Mouse (Mus musculus): Measurements from ENCODE around the gene Elfn2. TPM values are rescaled to one million over a fixed set of nuclear protein-coding genes. Genes with fewer than 3 reads are reported as not detected.

Elfn2 gene
- polyA plus RNA-seq, 1 experiment from 2014 or later: 0.17 TPM

- Histone ChIP-seq H3K36me3 (ENCODE audit: control insufficient read depth, insufficient read depth) (no peaks in the 10 kb centered on the region), H3K9me3 (ENCODE audit: control insufficient read depth) (no peaks in the 10 kb centered on the region), H3K27ac (ENCODE audit: low read depth, low read length) (no peak overlapping the region), H3K9ac (ENCODE audit: low read depth, low read length) (no peak overlapping the region), H3K4me3 (ENCODE audit: low read depth, low read length) (no peak overlapping the region), H3K4me2 (replicated peaks; ENCODE audit: low read depth) (no peak overlapping the region), H3K4me1 (replicated peaks; ENCODE audit: control insufficient read depth, insufficient read depth, low read length) (no peaks in the 10 kb centered on the region), H3K27me3 (replicated peaks; ENCODE audit: control insufficient read depth, insufficient read depth, low read length) (peaks cover 35% of the 10 kb centered on the region)
- 64% methylated on average over 6 of the region's 6 CpGs for WGBS
- ATAC-seq: no peak
- no peak for TF ChIP-seq CTCF (IDR thresholded peaks at IDR 0.05; ENCODE audit: low read depth)
Observed at GRCm38 (mm10) chr15:78674912-78675412, 43.6 kb downstream of the Elfn2 start.

GRCm38 (mm10) chr15:78673436-78673835 is 45.1 kb downstream of the Elfn2 start:
- Histone ChIP-seq H3K4me2 (replicated peaks; ENCODE audit: low read depth) (no peak overlapping the region), H3K9ac (ENCODE audit: low read depth, low read length) (no peak overlapping the region), H3K9me3 (ENCODE audit: control insufficient read depth) (no peaks in the 10 kb centered on the region), H3K27me3 (replicated peaks; ENCODE audit: control insufficient read depth, insufficient read depth, low read length) (peaks cover 35% of the 10 kb centered on the region), H3K27ac (ENCODE audit: low read depth, low read length) (no peak overlapping the region), H3K4me3 (ENCODE audit: low read depth, low read length) (no peak overlapping the region), H3K36me3 (ENCODE audit: control insufficient read depth, insufficient read depth) (no peaks in the 10 kb centered on the region), H3K4me1 (replicated peaks; ENCODE audit: control insufficient read depth, insufficient read depth, low read length) (no peaks in the 10 kb centered on the region)
- no peak for ATAC-seq
- no peak for TF ChIP-seq CTCF (IDR thresholded peaks at IDR 0.05; ENCODE audit: low read depth)
- 80% methylated on average over 19 of the region's 19 CpGs for WGBS

DNA sequence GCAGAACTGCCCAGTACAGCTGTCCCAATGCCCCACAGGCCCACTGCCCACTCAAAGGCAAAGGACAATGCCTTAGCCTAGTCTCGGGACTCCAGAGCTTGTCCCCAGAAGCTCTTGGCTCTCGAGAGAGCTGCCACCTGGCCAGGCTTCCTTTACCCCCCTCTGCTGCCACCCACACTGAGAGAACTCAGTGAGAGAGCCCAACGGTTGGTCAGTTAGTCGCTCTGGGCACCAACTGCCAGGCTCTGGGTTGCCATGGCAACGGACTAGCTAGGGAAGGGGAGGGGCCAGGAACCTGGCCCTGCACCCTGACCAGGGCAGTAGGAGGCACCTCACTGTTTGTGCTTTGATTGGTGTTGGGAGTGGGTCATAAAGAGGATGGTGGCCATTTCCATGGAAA is 48.2 kb downstream of the Elfn2 start:
- Histone ChIP-seq H3K36me3 (ENCODE audit: control insufficient read depth, insufficient read depth) (no peaks in the 10 kb centered on the region), H3K9ac (ENCODE audit: low read depth, low read length) (no peak overlapping the region), H3K9me3 (ENCODE audit: control insufficient read depth) (no peaks in the 10 kb centered on the region), H3K27me3 (replicated peaks; ENCODE audit: control insufficient read depth, insufficient read depth, low read length) (peaks cover 35% of the 10 kb centered on the region), H3K4me3 (ENCODE audit: low read depth, low read length) (no peak overlapping the region), H3K27ac (ENCODE audit: low read depth, low read length) (no peak overlapping the region), H3K4me1 (replicated peaks; ENCODE audit: control insufficient read depth, insufficient read depth, low read length) (no peaks in the 10 kb centered on the region), H3K4me2 (replicated peaks; ENCODE audit: low read depth) (no peak overlapping the region)
- TF ChIP-seq CTCF (IDR thresholded peaks at IDR 0.05; ENCODE audit: low read depth): no peak
- 45% methylated on average over 5 of the region's 5 CpGs for WGBS
- no peak for ATAC-seq

DNA sequence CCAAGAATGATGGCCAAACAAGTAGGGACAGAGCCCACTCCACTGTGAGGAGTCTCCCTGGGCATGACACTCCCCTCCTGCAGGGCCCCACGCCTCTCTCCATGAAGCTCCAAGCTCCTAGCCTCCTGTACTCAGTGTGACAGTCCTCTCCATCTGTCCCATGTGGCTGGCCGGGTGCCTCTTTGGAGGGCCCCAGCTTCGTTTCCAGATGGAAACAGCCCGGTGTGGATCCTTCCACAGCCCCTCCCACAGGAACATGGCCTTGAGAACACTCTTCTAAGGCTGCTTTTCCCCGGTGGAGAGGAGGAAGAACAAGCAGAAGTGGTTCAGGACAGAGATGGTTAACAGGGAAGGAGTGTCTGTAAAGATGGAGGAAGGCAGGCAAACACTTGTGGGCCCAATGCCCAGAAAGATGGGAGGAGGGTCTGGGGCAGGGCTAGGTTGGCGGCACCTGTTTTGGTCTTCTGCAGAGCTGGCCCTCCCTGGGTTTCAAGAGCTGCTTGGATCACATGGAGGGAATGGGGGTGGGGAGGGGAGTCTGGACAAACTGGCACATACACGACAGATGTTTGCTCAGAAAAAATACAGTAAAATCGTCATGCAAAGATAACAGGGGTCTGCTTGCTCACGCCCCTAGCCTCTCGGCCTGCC is 49.2 kb downstream of the Elfn2 start:
- no peak for TF ChIP-seq CTCF (IDR thresholded peaks at IDR 0.05; ENCODE audit: low read depth)
- Histone ChIP-seq H3K9ac (ENCODE audit: low read depth, low read length) (no peak overlapping the region), H3K27ac (ENCODE audit: low read depth, low read length) (no peak overlapping the region), H3K4me2 (replicated peaks; ENCODE audit: low read depth) (no peak overlapping the region), H3K4me3 (ENCODE audit: low read depth, low read length) (no peak overlapping the region), H3K9me3 (ENCODE audit: control insufficient read depth) (no peaks in the 10 kb centered on the region), H3K27me3 (replicated peaks; ENCODE audit: control insufficient read depth, insufficient read depth, low read length) (peaks cover 32% of the 10 kb centered on the region), H3K36me3 (ENCODE audit: control insufficient read depth, insufficient read depth) (no peaks in the 10 kb centered on the region), H3K4me1 (replicated peaks; ENCODE audit: control insufficient read depth, insufficient read depth, low read length) (no peaks in the 10 kb centered on the region)
- ATAC-seq: no peak
- WGBS: 35% methylated on average over 10 of the region's 10 CpGs

GRCm38 (mm10) chr15:78664268-78664667 is 54.3 kb downstream of the Elfn2 start:
- no peaks in the 10 kb centered on the region for H3K36me3 ChIP-seq (ENCODE audit: control insufficient read depth, insufficient read depth)
- no peak overlapping the region for H3K27ac ChIP-seq (ENCODE audit: low read depth, low read length)
- H3K4me2 ChIP-seq (replicated peaks; ENCODE audit: low read depth): no peak overlapping the region
- no peak for ATAC-seq
- H3K4me3 ChIP-seq (ENCODE audit: low read depth, low read length): no peak overlapping the region
- H3K9ac ChIP-seq (ENCODE audit: low read depth, low read length): no peak overlapping the region
- H3K9me3 ChIP-seq (ENCODE audit: control insufficient read depth): no peaks in the 10 kb centered on the region
- H3K4me1 ChIP-seq (replicated peaks; ENCODE audit: control insufficient read depth, insufficient read depth, low read length): no peaks in the 10 kb centered on the region
- no peaks in the 10 kb centered on the region for H3K27me3 ChIP-seq (replicated peaks; ENCODE audit: control insufficient read depth, insufficient read depth, low read length)
- 68% methylated on average over 5 of the region's 5 CpGs for WGBS
- no peak for TF ChIP-seq CTCF (IDR thresholded peaks at IDR 0.05; ENCODE audit: low read depth)

DNA sequence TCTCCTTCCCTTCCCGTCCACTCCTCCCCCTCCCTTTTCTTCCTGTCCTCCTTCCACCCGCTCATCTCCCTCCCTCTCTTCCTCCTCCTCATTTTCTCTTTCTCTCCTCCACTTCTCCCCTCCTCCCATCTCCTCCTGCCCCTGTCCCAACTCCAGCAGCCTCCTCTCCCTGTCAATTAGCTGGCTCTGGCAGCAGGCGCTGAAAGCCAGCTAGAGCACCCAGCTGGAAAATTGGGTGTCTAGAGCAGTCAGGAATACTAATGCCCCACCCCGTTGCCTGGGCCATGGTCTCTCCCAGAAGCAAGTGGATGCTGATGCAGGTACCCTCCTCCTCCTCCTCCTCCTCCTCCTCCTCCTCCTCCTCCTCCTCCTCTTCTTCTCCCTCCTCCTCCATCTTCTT is 67.4 kb downstream of the Elfn2 start:
- Histone ChIP-seq H3K9ac (ENCODE audit: low read depth, low read length) (no peak overlapping the region), H3K27ac (ENCODE audit: low read depth, low read length) (no peak overlapping the region), H3K9me3 (ENCODE audit: control insufficient read depth) (no peaks in the 10 kb centered on the region), H3K36me3 (ENCODE audit: control insufficient read depth, insufficient read depth) (no peaks in the 10 kb centered on the region), H3K27me3 (replicated peaks; ENCODE audit: control insufficient read depth, insufficient read depth, low read length) (0 out of 2 replicates have a peak, but pooled peaks cover 2% of the 10 kb centered on the region), H3K4me1 (replicated peaks; ENCODE audit: control insufficient read depth, insufficient read depth, low read length) (no peaks in the 10 kb centered on the region), H3K4me2 (replicated peaks; ENCODE audit: low read depth) (no peak overlapping the region), H3K4me3 (ENCODE audit: low read depth, low read length) (no peak overlapping the region)
- ATAC-seq: no peak
- 48% methylated on average over 4 of the region's 4 CpGs for WGBS
- TF ChIP-seq CTCF (IDR thresholded peaks at IDR 0.05; ENCODE audit: low read depth): no peak
